Mouse (Mus musculus): ENCODE measurements around the gene Foxa2.

- TF ChIP-seq E2F4 (IDR thresholded peaks at IDR 0.05; ENCODE audit: insufficient read depth) (no peak), MYOD1 (IDR thresholded peaks at IDR 0.05; ENCODE audit: control insufficient read depth in 1 of 3, insufficient read length in 2 of 3, low read depth in 2 of 3) (no peak), POLR2A (IDR thresholded peaks at IDR 0.05; ENCODE audit: insufficient read length, low read depth) (no peak), REST (IDR thresholded peaks at IDR 0.05; ENCODE audit: insufficient read depth, insufficient read length) (no peak), TCF12 (IDR thresholded peaks at IDR 0.05; ENCODE audit: insufficient read depth, poor library complexity, severe bottlenecking) (no peak), POLR2AphosphoS2 (IDR thresholded peaks at IDR 0.05; ENCODE audit: insufficient read length, low read depth) (no peak), MAX (IDR thresholded peaks at IDR 0.05; ENCODE audit: low read depth) (no peak), CEBPB (IDR thresholded peaks at IDR 0.05; ENCODE audit: insufficient read depth, poor library complexity, severe bottlenecking) (no peak), USF1 (IDR thresholded peaks at IDR 0.05; ENCODE audit: low read depth) (no peak)
Observed at GRCm38 (mm10) chr2:148092089-148092488, 45.3 kb upstream of the Foxa2 start.
